Comparison of ENCODE assay signal across 24 mouse cellular contexts in genomic region chr15:10566486-10566885, GRCm38 (mm10). TPM values are rescaled to one million over a fixed set of nuclear protein-coding genes. Genes with fewer than 3 reads are reported as not detected.
DNase-seq lines count a peak whose midpoint lies in the region; ATAC-seq and TF ChIP-seq lines count a peak whose summit lies in the region.
"Had no signal": no experiment of that assay in that cellular context is flagged by ENCODE, and none has a peak within 500 bp of the region (broad histone marks: within the 10 kb centered on the region; RNA-seq: fewer than 3 reads in every experiment).

No protein-coding gene starts in this region.

- H3K9me3 ChIP-seq in heart, embryonic 10.5 days: no peaks in the 10 kb centered on the region
- H3K9me3 ChIP-seq in midbrain, embryonic 11.5 days (ENCODE audit: control insufficient read depth, low read length): no peaks in the 10 kb centered on the region
- H3K9me3 ChIP-seq in midbrain, embryonic 10.5 days (replicated peaks): no peaks in the 10 kb centered on the region
- H3K9me3 ChIP-seq: G1E had no signal

- peak; percentile 65 for DNase-seq in heart, adult 11 months
- no peak for DNase-seq in heart, embryonic 10.5 days (ENCODE audit: low spot score)
- peak; percentile 76 for DNase-seq in midbrain, embryonic 11.5 days (ENCODE audit: low spot score, missing footprints)
- DNase-seq in midbrain, embryonic 10.5 days (ENCODE audit: low spot score): no peak
- DNase-seq in testis, postnatal 10 days (ENCODE audit: low spot score): peak; percentile 30
- no peak for DNase-seq in testis, postnatal 14 days (ENCODE audit: low spot score)
- no peak for DNase-seq in right cerebral cortex, adult 18-20 months
- DNase-seq: adrenal gland, adult 2 months; adrenal gland, adult 8-10 months; adrenal gland, postnatal 10 days; adrenal gland, postnatal 14 days; adrenal gland, postnatal 25 days; adrenal gland, postnatal 36 days; B cell, adult 2 months; cerebellum, adult 11 months; cerebellum, adult 11-12 months had no signal

- H3K4me1 ChIP-seq in heart, embryonic 10.5 days: no peaks in the 10 kb centered on the region
- no peaks in the 10 kb centered on the region for H3K4me1 ChIP-seq in midbrain, embryonic 11.5 days (ENCODE audit: control insufficient read depth, insufficient read depth, low read length)
- H3K4me1 ChIP-seq in midbrain, embryonic 10.5 days: no peaks in the 10 kb centered on the region

- no peak overlapping the region for H3K27ac ChIP-seq in heart, embryonic 10.5 days
- no peak overlapping the region for H3K27ac ChIP-seq in midbrain, embryonic 11.5 days (ENCODE audit: low read depth, low read length)
- H3K27ac ChIP-seq in midbrain, embryonic 10.5 days (replicated peaks): no peak overlapping the region

- TF ChIP-seq POLR2A in myocyte (IDR thresholded peaks at IDR 0.05; ENCODE audit: insufficient read length, low read depth): no peak

- ATAC-seq in midbrain, embryonic 11.5 days (ENCODE audit: low FRiP score): no peak
- ATAC-seq: activated CD4-positive, CD25-positive, alpha-beta regulatory T cell, adult 4 months; CD4-positive, CD25-positive, alpha-beta regulatory T cell, adult 4 months; Patski had no signal

- no peak overlapping the region for H3ac ChIP-seq in myocyte (ENCODE audit: control insufficient read depth, insufficient read length)

- H3K9ac ChIP-seq in midbrain, embryonic 11.5 days (ENCODE audit: low read length): no peak overlapping the region

- no peak overlapping the region for H3K4me2 ChIP-seq in midbrain, embryonic 11.5 days
- H3K4me2 ChIP-seq in myocyte (ENCODE audit: low read depth): no peak overlapping the region

- H3K4me3 ChIP-seq in heart, embryonic 10.5 days: no peak overlapping the region
- H3K4me3 ChIP-seq in midbrain, embryonic 11.5 days (ENCODE audit: low read depth, low read length): no peak overlapping the region
- H3K4me3 ChIP-seq in midbrain, embryonic 10.5 days: no peak overlapping the region
- no peak overlapping the region for H3K4me3 ChIP-seq in myocyte

- H3K27me3 ChIP-seq in heart, embryonic 10.5 days (ENCODE audit: insufficient read depth, poor library complexity, severe bottlenecking): no peaks in the 10 kb centered on the region
- H3K27me3 ChIP-seq in midbrain, embryonic 11.5 days (ENCODE audit: control insufficient read depth, insufficient read depth, low read length): no peaks in the 10 kb centered on the region
- H3K27me3 ChIP-seq in midbrain, embryonic 10.5 days (ENCODE audit: low read depth, poor library complexity, severe bottlenecking): no peaks in the 10 kb centered on the region
- H3K27me3 ChIP-seq in myocyte (ENCODE audit: control insufficient read depth, insufficient read depth, insufficient read length): no peaks in the 10 kb centered on the region
- H3K27me3 ChIP-seq: CH12.LX, Patski had no signal

- peaks cover 23% of the 10 kb centered on the region for H3K36me3 ChIP-seq in heart, embryonic 10.5 days
- peaks cover 9% of the 10 kb centered on the region; the same call in 1 of the 2 replicates for H3K36me3 ChIP-seq in midbrain, embryonic 11.5 days (ENCODE audit: control insufficient read depth, insufficient read depth, low read length)
- H3K36me3 ChIP-seq in midbrain, embryonic 10.5 days: peaks cover 50% of the 10 kb centered on the region
- H3K36me3 ChIP-seq in myocyte (ENCODE audit: control insufficient read depth, insufficient read depth): peaks cover 47% of the 10 kb centered on the region
- H3K36me3 ChIP-seq: G1E had no signal

- H3K79me2 ChIP-seq in myocyte (ENCODE audit: control insufficient read depth, insufficient read depth): no peaks in the 10 kb centered on the region

- WGBS in heart, embryonic 10.5 days: 74% methylated on average over 7 of the region's 7 CpGs
- WGBS in midbrain, embryonic 11.5 days: 92% methylated on average over 7 of the region's 7 CpGs
- WGBS in midbrain, embryonic 10.5 days: 93% methylated on average over 7 of the region's 7 CpGs

TF ChIP-seq in myocyte, 11 proteins besides CTCF, POLR2A, EP300 and RAD21:
- peak; percentile 66 for TF ChIP-seq POLR2AphosphoS2 (IDR thresholded peaks at IDR 0.05; ENCODE audit: insufficient read length, low read depth)
- TF ChIP-seq TCF3 (IDR thresholded peaks at IDR 0.05; ENCODE audit: insufficient read length, low read depth): no peak
- no peak for TF ChIP-seq SRF (IDR thresholded peaks at IDR 0.05; ENCODE audit: control insufficient read depth, insufficient read length, low read depth)
- no peak for TF ChIP-seq USF1 (IDR thresholded peaks at IDR 0.05; ENCODE audit: low read depth)

RNA-seq across cellular contexts. Expression of gene Ttc23l, which starts 8.0 kb away (rescaled TPM):
- polyA plus RNA-seq in heart, embryonic 10.5 days (2016; fragmentation: Nextera tagmentation; extraction: Ambion mirVana): not detected in 2 replicates
- polyA plus RNA-seq in midbrain, embryonic 11.5 days (2014; fragmentation: Nextera tagmentation; extraction: Ambion mirVana): not detected in 2 replicates
- polyA plus RNA-seq in midbrain, embryonic 10.5 days (2016; fragmentation: Nextera tagmentation; extraction: Ambion mirVana): not detected in 2 replicates
- polyA plus RNA-seq in myocyte (2012; fragmentation: generic; extraction: Trizol): not detected
- polyA plus RNA-seq: activated CD4-positive, CD25-positive, alpha-beta regulatory T cell, adult 4 months; adrenal gland, adult 2 months; brain, embryonic 14.5 days; C2C12; CD4-positive, CD25-positive, alpha-beta regulatory T cell, adult 4 months; G1E; Patski had no signal

Comparison
In these comparisons a context has a peak if more than half of its experiments do, and no peak if none do; other contexts are left out.
1. DNase-seq: peak in heart, adult 11 months (single experiment), midbrain, embryonic 11.5 days (single experiment) and testis, postnatal 10 days (single experiment); none in heart, embryonic 10.5 days (single experiment), midbrain, embryonic 10.5 days (single experiment), testis, postnatal 14 days (single experiment) and right cerebral cortex, adult 18-20 months (single experiment).